Mouse (Mus musculus) embryonic facial prominence, embryonic 13.5 days (tissue): Measurements from ENCODE around the gene Olfr827. TPM values are rescaled to one million over a fixed set of nuclear protein-coding genes. Genes with fewer than 3 reads are reported as not detected.

ENCODE experiments used
- ATAC-seq: fragments of 200-750 bp; cut with Nextera tagmentation; 2 replicates; pipeline ENCODE4 v1.8.0; 2017; ENCODE audit warnings: low read depth; ENCODE audit not compliant: insufficient number of reproducible peaks, insufficient read depth, low FRiP score, low TSS enrichment
- H3K27ac ChIP-seq: fragments of 300-500 bp; sonication (generic); 2 replicates; pipeline ENCODE4 v1.5.1; 2015; ENCODE audit warnings: moderate library complexity, mild to moderate bottlenecking, inconsistent platforms
- H3K27me3 ChIP-seq: fragments of 300-500 bp; sonication (generic); 2 replicates; pipeline ENCODE4 v1.6.1; 2015; ENCODE audit warnings: mild to moderate bottlenecking, inconsistent platforms
- H3K36me3 ChIP-seq: fragments of 300-500 bp; sonication (generic); 2 replicates; pipeline ENCODE4 v1.6.1; 2015; ENCODE audit warnings: mild to moderate bottlenecking, inconsistent platforms
- H3K4me1 ChIP-seq: fragments of 300-500 bp; sonication (generic); 2 replicates; pipeline ENCODE4 v1.6.1; 2015; ENCODE audit warnings: inconsistent platforms
- H3K4me2 ChIP-seq: fragments of 300-500 bp; sonication (generic); 2 replicates; pipeline ENCODE4 v1.6.1; 2015; ENCODE audit warnings: moderate library complexity, mild to moderate bottlenecking, inconsistent platforms
- H3K4me3 ChIP-seq: fragments of 300-500 bp; sonication (generic); 2 replicates; pipeline ENCODE4 v1.5.1; 2015; ENCODE audit warnings: mild to moderate bottlenecking, inconsistent platforms
- H3K9ac ChIP-seq: fragments of 300-500 bp; sonication (generic); 2 replicates; pipeline ENCODE4 v1.6.1; 2015; ENCODE audit warnings: mild to moderate bottlenecking, inconsistent platforms
- H3K9me3 ChIP-seq: fragments of 300-500 bp; sonication (generic); 2 replicates; pipeline ENCODE4 v1.6.1; 2016; ENCODE audit warnings: inconsistent platforms
- WGBS: fragments of 180-500 bp; shearing (Covaris S2); methylation state at CpG from one replicate; pipeline ENCODE4 v1.1.7; 2015; ENCODE audit warnings: mixed read lengths; 5-methylcytosine and 5-hydroxymethylcytosine counted together
- polyA plus RNA-seq: library from polyadenylated mRNA; unstranded; fragments of >200 nt; fragmentation: Nextera tagmentation; extraction: Ambion mirVana; gene quantifications from 2 replicates; pipeline ENCODE4 v1.2.1, GENCODE M21; 2015

Gene Olfr827
- polyA plus RNA-seq: not detected in 2 replicates

GRCm38 (mm10) chr10:130214303-130214702 lies at the start of gene Olfr827:
Gene Olfr827, minus strand, starts transcription at chr10:130214403.
- Histone ChIP-seq H3K4me3 (no peak within 1 kb of the TSS), H3K4me1 (no peaks in the 10 kb centered on the region), H3K27me3 (no peaks in the 10 kb centered on the region), H3K9ac (no peak within 1 kb of the TSS), H3K27ac (no peak within 1 kb of the TSS), H3K36me3 (no peaks in the 10 kb centered on the region), H3K9me3 (no peaks in the 10 kb centered on the region), H3K4me2 (no peak within 1 kb of the TSS)
- no peak for ATAC-seq
- 89% methylated on average over 1 of the region's 1 CpGs for WGBS

- WGBS: 54% methylated on average over 4 of the region's 4 CpGs
- no peak overlapping the region for H3K4me3 ChIP-seq
- no peak overlapping the region for H3K27ac ChIP-seq
- no peaks in the 10 kb centered on the region for H3K4me1 ChIP-seq
- H3K27me3 ChIP-seq: no peaks in the 10 kb centered on the region
- no peaks in the 10 kb centered on the region for H3K9me3 ChIP-seq
- H3K9ac ChIP-seq: no peak overlapping the region
- H3K36me3 ChIP-seq: no peaks in the 10 kb centered on the region
- ATAC-seq: no peak
- no peak overlapping the region for H3K4me2 ChIP-seq
These were observed 49.0 kb upstream of the Olfr827 start for GRCm38 (mm10) chr10:130263203-130263602.

GRCm38 (mm10) chr10:130259483-130259882 lies 45.3 kb upstream of the Olfr827 start:
- H3K4me3 ChIP-seq: no peak overlapping the region
- no peak overlapping the region for H3K27ac ChIP-seq
- H3K4me1 ChIP-seq: no peaks in the 10 kb centered on the region
- no peaks in the 10 kb centered on the region for H3K27me3 ChIP-seq
- 81% methylated on average over 1 of the region's 1 CpGs for WGBS
- H3K9ac ChIP-seq: no peak overlapping the region
- no peaks in the 10 kb centered on the region for H3K9me3 ChIP-seq
- ATAC-seq: no peak
- no peak overlapping the region for H3K4me2 ChIP-seq
- no peaks in the 10 kb centered on the region for H3K36me3 ChIP-seq

- no peak overlapping the region for H3K4me3 ChIP-seq
- no peaks in the 10 kb centered on the region for H3K4me1 ChIP-seq
- WGBS: 8% methylated on average over 2 of the region's 2 CpGs
- H3K36me3 ChIP-seq: no peaks in the 10 kb centered on the region
- ATAC-seq: no peak
- H3K4me2 ChIP-seq: no peak overlapping the region
- no peaks in the 10 kb centered on the region for H3K9me3 ChIP-seq
- no peak overlapping the region for H3K9ac ChIP-seq
- no peaks in the 10 kb centered on the region for H3K27me3 ChIP-seq
- H3K27ac ChIP-seq: no peak overlapping the region
These were observed 30.1 kb upstream of the Olfr827 start for GRCm38 (mm10) chr10:130244271-130244670.

GRCm38 (mm10) chr10:130238318-130239209 lies 24.4 kb upstream of the Olfr827 start:
- Histone ChIP-seq H3K27ac (no peak overlapping the region), H3K27me3 (no peaks in the 10 kb centered on the region), H3K36me3 (no peaks in the 10 kb centered on the region), H3K9ac (no peak overlapping the region), H3K9me3 (no peaks in the 10 kb centered on the region), H3K4me2 (no peak overlapping the region), H3K4me1 (no peaks in the 10 kb centered on the region), H3K4me3 (no peak overlapping the region)
- WGBS: 49% methylated on average over 2 of the region's 2 CpGs
- no peak for ATAC-seq

GRCm38 (mm10) chr10:130234576-130234975 lies 20.4 kb upstream of the Olfr827 start:
- WGBS: 42% methylated on average over 1 of the region's 1 CpGs
- no peak overlapping the region for H3K4me2 ChIP-seq
- no peak for ATAC-seq
- H3K9ac ChIP-seq: no peak overlapping the region
- H3K4me1 ChIP-seq: no peaks in the 10 kb centered on the region; the same call in 1 of the 2 replicates
- H3K27me3 ChIP-seq: no peaks in the 10 kb centered on the region
- H3K4me3 ChIP-seq: no peak overlapping the region
- no peaks in the 10 kb centered on the region for H3K36me3 ChIP-seq
- no peaks in the 10 kb centered on the region for H3K9me3 ChIP-seq
- H3K27ac ChIP-seq: no peak overlapping the region

GRCm38 (mm10) chr10:130232117-130232516 lies 17.9 kb upstream of the Olfr827 start:
- Histone ChIP-seq H3K27ac (no peak overlapping the region), H3K4me2 (no peak overlapping the region), H3K4me3 (no peak overlapping the region), H3K36me3 (no peaks in the 10 kb centered on the region), H3K9ac (no peak overlapping the region), H3K27me3 (no peaks in the 10 kb centered on the region), H3K9me3 (no peaks in the 10 kb centered on the region), H3K4me1 (no peaks in the 10 kb centered on the region; the same call in 1 of the 2 replicates)
- 73% methylated on average over 1 of the region's 1 CpGs for WGBS
- ATAC-seq: no peak

- WGBS: 88% methylated on average over 5 of the region's 5 CpGs
- no peak for ATAC-seq
These were observed 15.4 kb upstream of the Olfr827 start for GRCm38 (mm10) chr10:130229584-130229983.

GRCm38 (mm10) chr10:130228246-130228645 lies 14.0 kb upstream of the Olfr827 start:
- H3K4me1 ChIP-seq: no peaks in the 10 kb centered on the region; the same call in 1 of the 2 replicates
- 3% methylated on average over 1 of the region's 1 CpGs for WGBS
- no peaks in the 10 kb centered on the region for H3K36me3 ChIP-seq
- no peak overlapping the region for H3K27ac ChIP-seq
- no peaks in the 10 kb centered on the region for H3K27me3 ChIP-seq
- H3K9ac ChIP-seq: no peak overlapping the region
- H3K4me3 ChIP-seq: no peak overlapping the region
- H3K4me2 ChIP-seq: no peak overlapping the region
- H3K9me3 ChIP-seq: no peaks in the 10 kb centered on the region
- no peak for ATAC-seq

More at GRCm38 (mm10) chr10:130229584-130229983, 15.4 kb upstream of the Olfr827 start:
- H3K27me3 ChIP-seq: no peaks in the 10 kb centered on the region
- no peak overlapping the region for H3K4me3 ChIP-seq
- no peaks in the 10 kb centered on the region for H3K36me3 ChIP-seq
- no peak overlapping the region for H3K4me2 ChIP-seq
- H3K9ac ChIP-seq: no peak overlapping the region
- no peaks in the 10 kb centered on the region for H3K9me3 ChIP-seq
- H3K4me1 ChIP-seq: no peaks in the 10 kb centered on the region; the same call in 1 of the 2 replicates
- no peak overlapping the region for H3K27ac ChIP-seq

- ATAC-seq: no peak
- Histone ChIP-seq H3K9me3 (no peaks in the 10 kb centered on the region), H3K4me3 (no peak overlapping the region), H3K4me1 (no peaks in the 10 kb centered on the region), H3K27ac (no peak overlapping the region), H3K36me3 (no peaks in the 10 kb centered on the region), H3K27me3 (no peaks in the 10 kb centered on the region), H3K9ac (no peak overlapping the region), H3K4me2 (no peak overlapping the region)
- 78% methylated on average over 3 of the region's 3 CpGs for WGBS
These were observed 10.8 kb upstream of the Olfr827 start for GRCm38 (mm10) chr10:130225034-130225433.

GRCm38 (mm10) chr10:130184086-130184485 lies 30.1 kb downstream of the Olfr827 start, which contains the start of gene Olfr826:
Gene Olfr826, minus strand, starts transcription at chr10:130184186.
- Histone ChIP-seq H3K27ac (no peak within 1 kb of the TSS), H3K9me3 (no peaks in the 10 kb centered on the region), H3K4me1 (no peaks in the 10 kb centered on the region), H3K4me3 (no peak within 1 kb of the TSS), H3K4me2 (no peak within 1 kb of the TSS), H3K27me3 (no peaks in the 10 kb centered on the region), H3K9ac (no peak within 1 kb of the TSS), H3K36me3 (no peaks in the 10 kb centered on the region)
- ATAC-seq: no peak
- 68% methylated on average over 1 of the region's 1 CpGs for WGBS

- no peak within 1 kb of the TSS for H3K4me2 ChIP-seq
- no peaks in the 10 kb centered on the region for H3K36me3 ChIP-seq
- H3K9me3 ChIP-seq: no peaks in the 10 kb centered on the region
- no peaks in the 10 kb centered on the region for H3K27me3 ChIP-seq
- no peak within 1 kb of the TSS for H3K27ac ChIP-seq
- no peaks in the 10 kb centered on the region for H3K4me1 ChIP-seq
- no peak for ATAC-seq
- no peak within 1 kb of the TSS for H3K9ac ChIP-seq
- no peak within 1 kb of the TSS for H3K4me3 ChIP-seq
These were observed 47.5 kb downstream of the Olfr827 start, which contains the start of gene Olfr825 for GRCm38 (mm10) chr10:130166666-130167065. Gene Olfr825, minus strand, starts transcription at chr10:130166766.
